18 mouse cellular contexts compared by ENCODE assay signal in genomic region chr15:25509584-25509983, GRCm38 (mm10).
DNase-seq lines count a peak whose midpoint lies in the region; ATAC-seq lines count a peak whose summit lies in the region.
"Had no signal": no experiment of that assay in that cellular context is flagged by ENCODE, and none has a peak within 500 bp of the region (broad histone marks: within the 10 kb centered on the region; RNA-seq: fewer than 3 reads in every experiment).

No protein-coding gene starts in this region.

- no peak overlapping the region for H3K4me3 ChIP-seq in hindbrain, embryonic 11.5 days (ENCODE audit: low read depth, low read length)
- no peak overlapping the region for H3K4me3 ChIP-seq in hindbrain, embryonic 16.5 days (ENCODE audit: low read length)
- no peak overlapping the region for H3K4me3 ChIP-seq in embryonic facial prominence, embryonic 10.5 days
- no peak overlapping the region for H3K4me3 ChIP-seq in embryonic facial prominence, embryonic 15.5 days (replicated peaks)
- H3K4me3 ChIP-seq: heart, embryonic 15.5 days; intestine, embryonic 15.5 days; limb, embryonic 15.5 days; liver, embryonic 15.5 days; neural tube, embryonic 13.5 days had no signal

- WGBS in hindbrain, embryonic 11.5 days = 67% methylated on average over 8 of the region's 8 CpGs
- 67% methylated on average over 8 of the region's 8 CpGs for WGBS in hindbrain, embryonic 16.5 days
- 72% methylated on average over 8 of the region's 8 CpGs for WGBS in embryonic facial prominence, embryonic 10.5 days
- 58% methylated on average over 8 of the region's 8 CpGs for WGBS in embryonic facial prominence, embryonic 15.5 days

- no peaks in the 10 kb centered on the region for H3K9me3 ChIP-seq in hindbrain, embryonic 11.5 days (ENCODE audit: control insufficient read depth, low read length)
- no peaks in the 10 kb centered on the region for H3K9me3 ChIP-seq in hindbrain, embryonic 16.5 days (ENCODE audit: control insufficient read depth, low read length)
- H3K9me3 ChIP-seq in embryonic facial prominence, embryonic 10.5 days = no peaks in the 10 kb centered on the region
- H3K9me3 ChIP-seq in embryonic facial prominence, embryonic 15.5 days (replicated peaks) = no peaks in the 10 kb centered on the region
- H3K9me3 ChIP-seq: heart, embryonic 15.5 days; intestine, embryonic 15.5 days; limb, embryonic 15.5 days; liver, embryonic 15.5 days; neural tube, embryonic 13.5 days had no signal

- no peaks in the 10 kb centered on the region for H3K27me3 ChIP-seq in hindbrain, embryonic 11.5 days (ENCODE audit: control insufficient read depth, insufficient read depth, low read length)
- H3K27me3 ChIP-seq in hindbrain, embryonic 16.5 days (replicated peaks; ENCODE audit: control insufficient read depth, insufficient read depth, low read length) = no peaks in the 10 kb centered on the region
- H3K27me3 ChIP-seq in embryonic facial prominence, embryonic 10.5 days (replicated peaks; ENCODE audit: low read depth, poor library complexity, severe bottlenecking) = peaks cover 9% of the 10 kb centered on the region; the same call in 1 of the 2 replicates
- no peaks in the 10 kb centered on the region for H3K27me3 ChIP-seq in embryonic facial prominence, embryonic 15.5 days
- H3K27me3 ChIP-seq: CH12.LX; intestine, embryonic 15.5 days; limb, embryonic 15.5 days; liver, embryonic 15.5 days; neural tube, embryonic 13.5 days had no signal

- 0 out of 2 replicates have a peak overlapping the region, but pooled peaks have one; percentile 10 for H3K27ac ChIP-seq in hindbrain, embryonic 11.5 days (ENCODE audit: low read depth, low read length)
- no peak overlapping the region for H3K27ac ChIP-seq in hindbrain, embryonic 16.5 days (ENCODE audit: low read depth, low read length)
- H3K27ac ChIP-seq in embryonic facial prominence, embryonic 10.5 days (replicated peaks) = peak overlapping the region; percentile 59; the same call in 1 of the 2 replicates
- peak overlapping the region; percentile 48 for H3K27ac ChIP-seq in embryonic facial prominence, embryonic 15.5 days (replicated peaks)
- H3K27ac ChIP-seq: heart, embryonic 15.5 days; intestine, embryonic 15.5 days; limb, embryonic 15.5 days; liver, embryonic 15.5 days had no signal

- no peak for DNase-seq in hindbrain, embryonic 11.5 days (ENCODE audit: low spot score)
- DNase-seq in kidney, postnatal 10 days = peak; percentile 18
- no peak for DNase-seq in kidney, postnatal 25 days
- DNase-seq in embryonic facial prominence, embryonic 10.5 days (ENCODE audit: low spot score) = no peak
- no peak for DNase-seq in urinary bladder, postnatal 14 days (ENCODE audit: low spot score)
- DNase-seq in spleen, postnatal 36 days (ENCODE audit: low spot score in 2 of 2) = no peak
- DNase-seq: cerebellum, adult 11-12 months; cerebellum, postnatal 36 days; heart, adult 18-20 months had no signal

- no peaks in the 10 kb centered on the region for H3K36me3 ChIP-seq in hindbrain, embryonic 11.5 days (ENCODE audit: control insufficient read depth, insufficient read depth, low read length)
- no peaks in the 10 kb centered on the region for H3K36me3 ChIP-seq in hindbrain, embryonic 16.5 days (ENCODE audit: control insufficient read depth, insufficient read depth, low read length)
- no peaks in the 10 kb centered on the region for H3K36me3 ChIP-seq in embryonic facial prominence, embryonic 10.5 days (replicated peaks)
- no peaks in the 10 kb centered on the region for H3K36me3 ChIP-seq in embryonic facial prominence, embryonic 15.5 days
- H3K36me3 ChIP-seq: heart, embryonic 15.5 days; intestine, embryonic 15.5 days; limb, embryonic 15.5 days; liver, embryonic 15.5 days; neural tube, embryonic 13.5 days had no signal

- no peaks in the 10 kb centered on the region for H3K4me1 ChIP-seq in hindbrain, embryonic 11.5 days (replicated peaks; ENCODE audit: control insufficient read depth, insufficient read depth, low read length)
- H3K4me1 ChIP-seq in hindbrain, embryonic 16.5 days (ENCODE audit: control insufficient read depth, insufficient read depth, low read depth, low read length) = no peaks in the 10 kb centered on the region; the same call in none of the 2 replicates
- peaks cover 22% of the 10 kb centered on the region for H3K4me1 ChIP-seq in embryonic facial prominence, embryonic 10.5 days
- H3K4me1 ChIP-seq in embryonic facial prominence, embryonic 15.5 days = peaks cover 7% of the 10 kb centered on the region; the same call in 1 of the 2 replicates
- H3K4me1 ChIP-seq: heart, embryonic 15.5 days; liver, embryonic 15.5 days had no signal

- H3K9ac ChIP-seq in hindbrain, embryonic 11.5 days (ENCODE audit: low read depth, low read length) = no peak overlapping the region
- no peak overlapping the region for H3K9ac ChIP-seq in hindbrain, embryonic 16.5 days (ENCODE audit: low read depth, low read length)
- no peak overlapping the region for H3K9ac ChIP-seq in embryonic facial prominence, embryonic 15.5 days
- H3K9ac ChIP-seq: heart, embryonic 15.5 days; intestine, embryonic 15.5 days; limb, embryonic 15.5 days; liver, embryonic 15.5 days; neural tube, embryonic 13.5 days had no signal

- H3K4me2 ChIP-seq in hindbrain, embryonic 11.5 days (replicated peaks; ENCODE audit: low read depth, low read length) = no peak overlapping the region
- H3K4me2 ChIP-seq in hindbrain, embryonic 16.5 days (ENCODE audit: low read length) = no peak overlapping the region
- no peak overlapping the region for H3K4me2 ChIP-seq in embryonic facial prominence, embryonic 15.5 days (replicated peaks)
- H3K4me2 ChIP-seq: intestine, embryonic 15.5 days; limb, embryonic 15.5 days; liver, embryonic 15.5 days; neural tube, embryonic 13.5 days had no signal

- no peak for ATAC-seq in hindbrain, embryonic 11.5 days (ENCODE audit: low FRiP score)
- no peak for ATAC-seq in hindbrain, embryonic 16.5 days
- ATAC-seq in embryonic facial prominence, embryonic 15.5 days (ENCODE audit: insufficient number of reproducible peaks, low FRiP score, low TSS enrichment, low read depth) = no peak
- ATAC-seq: intestine, embryonic 15.5 days; lung, postnatal 0 days had no signal
